Mouse (Mus musculus) T-helper 17 cell (primary cell): ENCODE results near the gene F2rl1.

Experiments
- in situ Hi-C, 2 experiments: fragments of 300-600 bp; cut with MboI, MseI; formaldehyde crosslinking; loops; 1 replicate in 1 of 2; 2 replicates in 1 of 2; pipeline ENCODE4 v1.15.1; 2025; ENCODE audit warnings: high pct_unique_total_duplicates in 2 of 2

F2rl1 gene

DNA sequence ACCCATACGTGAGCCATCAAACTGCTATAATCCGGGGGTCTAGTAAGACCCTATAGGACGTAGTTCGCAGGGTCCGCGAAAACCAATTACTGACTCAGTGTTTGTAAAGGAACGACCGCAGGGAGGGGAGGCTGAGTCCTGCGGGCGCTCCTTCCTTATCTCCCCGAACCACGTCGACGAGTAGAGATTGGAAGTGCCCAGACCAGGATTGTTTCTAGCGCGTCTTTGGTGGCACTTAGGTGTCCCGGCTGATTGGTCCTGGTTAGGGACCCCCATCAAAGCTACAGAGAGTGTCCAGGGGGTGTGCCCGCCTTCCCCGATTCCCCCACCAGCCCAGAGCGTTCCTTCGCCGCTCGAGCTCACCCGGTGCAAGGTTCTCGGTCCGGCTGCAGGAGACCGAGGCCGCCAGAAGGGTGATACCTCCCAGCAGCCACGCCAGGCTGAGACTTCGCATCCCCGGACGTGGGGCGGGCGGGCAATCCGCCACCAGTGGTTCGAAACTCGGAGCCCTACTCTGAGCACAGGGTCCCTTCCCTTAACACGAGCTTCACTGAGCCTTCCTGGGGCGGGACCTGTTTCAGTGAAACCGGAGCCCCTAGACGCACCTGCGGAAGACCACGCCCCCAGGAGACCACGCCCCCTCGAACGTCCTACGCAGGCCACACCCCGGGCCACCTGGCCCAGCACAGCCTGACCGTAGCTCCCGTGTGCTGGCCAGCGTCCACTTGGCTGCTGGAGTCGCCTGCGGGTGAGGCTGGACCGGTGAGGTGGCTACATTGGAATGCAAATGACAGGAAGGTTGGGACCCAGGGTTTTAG, at the start of gene F2rl1:
Gene F2rl1, minus strand, starts transcription at position 554 of the 818 bp plus-strand sequence.
- in situ Hi-C loops: no loop called here

GRCm38 (mm10) chr13:95570877-95571276, 45.9 kb upstream of the F2rl1 start:
- in situ Hi-C loops: loop anchor here in 1 of 2 experiments (5.0 to 25.0 kb wide), 2 partner anchors 101 to 391 kb away; no protein-coding TSS in a partner anchor

GRCm38 (mm10) chr13:95569326-95569725, 44.3 kb upstream of the F2rl1 start:
- in situ Hi-C loops: loop anchor here in 1 of 2 experiments (25.0 kb wide), 1 partner anchor 393 kb away; no protein-coding TSS in a partner anchor

DNA sequence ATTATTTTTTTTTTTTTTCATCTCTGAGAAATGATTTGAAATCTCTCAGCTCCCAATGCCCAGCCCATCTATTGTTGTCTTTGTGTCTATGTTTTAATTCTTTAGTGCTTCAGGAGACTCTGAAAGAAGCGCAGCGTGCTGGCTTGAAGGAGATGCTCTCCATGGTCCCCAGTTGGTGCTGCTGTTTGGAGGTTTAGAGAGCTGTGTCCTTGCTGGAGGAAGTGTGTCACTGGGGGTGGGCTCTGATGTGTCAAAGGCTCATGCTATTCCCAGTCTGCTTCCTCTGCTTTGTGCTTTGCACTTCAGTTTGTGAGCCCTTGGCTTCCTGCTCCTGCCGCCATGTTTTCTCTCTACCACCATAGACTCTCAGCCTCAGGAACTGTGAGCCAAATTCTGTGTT, 43.3 kb upstream of the F2rl1 start:
- in situ Hi-C loops: loop anchor here in 1 of 2 experiments (25.0 kb wide), 1 partner anchor 394 kb away; no protein-coding TSS in a partner anchor

DNA sequence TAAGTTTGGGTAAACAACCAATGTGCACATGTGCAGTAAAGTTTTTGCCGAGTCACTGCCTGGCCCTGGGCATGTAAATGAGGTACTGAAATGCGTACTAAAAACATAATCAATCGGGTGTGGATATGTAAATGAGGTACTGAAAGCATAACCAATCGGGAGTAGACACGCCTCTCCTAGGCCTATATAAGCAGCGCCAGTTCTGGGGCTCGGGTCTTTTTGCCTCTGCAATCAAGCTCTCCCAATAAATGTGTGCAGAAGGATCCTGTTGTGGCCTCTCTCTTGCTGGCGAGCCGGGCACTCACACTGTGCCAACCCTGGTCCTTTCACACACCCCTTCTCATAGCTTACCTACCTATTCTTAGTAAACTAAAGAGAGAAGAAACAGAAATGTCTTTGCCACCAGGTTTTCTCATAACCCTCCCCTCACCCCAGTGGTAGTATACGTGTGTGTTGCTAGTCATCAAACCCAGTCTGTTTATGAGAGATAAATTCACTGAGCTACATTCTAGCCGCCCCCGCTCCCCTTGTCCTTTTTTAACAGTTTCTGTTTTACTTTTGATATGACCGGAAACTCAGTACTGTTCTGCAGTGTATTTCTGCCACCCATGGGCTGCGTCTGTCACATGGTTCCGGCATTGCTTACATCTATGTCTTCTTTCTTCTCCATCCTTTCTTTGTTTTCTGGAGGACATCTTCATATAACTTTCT, 42.0 kb upstream of the F2rl1 start:
- in situ Hi-C loops: loop anchor here in 1 of 2 experiments (25.0 kb wide), 1 partner anchor 395 kb away; no protein-coding TSS in a partner anchor

DNA sequence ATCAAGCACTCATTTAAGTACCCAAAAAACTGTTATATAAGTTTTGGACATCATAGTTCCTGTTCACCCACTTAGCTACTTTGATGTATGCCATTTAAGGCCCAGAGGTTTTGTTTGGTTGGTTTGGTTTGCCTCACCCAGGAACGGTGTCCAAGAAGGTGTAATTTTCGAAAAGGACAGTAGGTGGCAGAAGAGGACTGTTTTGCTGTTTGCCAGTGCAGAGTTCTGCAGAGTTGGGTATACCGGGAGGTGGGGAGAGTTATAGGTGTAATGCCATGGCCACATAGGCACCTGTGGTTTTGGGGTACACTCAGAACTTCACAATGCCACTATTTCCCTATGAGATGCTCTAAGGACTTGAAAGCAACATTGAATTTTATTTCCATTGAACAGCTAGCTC, 38.7 kb upstream of the F2rl1 start:
- in situ Hi-C loops: loop anchor here (5.0 to 25.0 kb wide), 2 partner anchors 159 to 399 kb away; no protein-coding TSS in a partner anchor

GRCm38 (mm10) chr13:95563066-95563610, 38.1 kb upstream of the F2rl1 start:
- in situ Hi-C loops: loop anchor here (5.0 to 25.0 kb wide), 2 partner anchors 159 to 399 kb away; no protein-coding TSS in a partner anchor

DNA sequence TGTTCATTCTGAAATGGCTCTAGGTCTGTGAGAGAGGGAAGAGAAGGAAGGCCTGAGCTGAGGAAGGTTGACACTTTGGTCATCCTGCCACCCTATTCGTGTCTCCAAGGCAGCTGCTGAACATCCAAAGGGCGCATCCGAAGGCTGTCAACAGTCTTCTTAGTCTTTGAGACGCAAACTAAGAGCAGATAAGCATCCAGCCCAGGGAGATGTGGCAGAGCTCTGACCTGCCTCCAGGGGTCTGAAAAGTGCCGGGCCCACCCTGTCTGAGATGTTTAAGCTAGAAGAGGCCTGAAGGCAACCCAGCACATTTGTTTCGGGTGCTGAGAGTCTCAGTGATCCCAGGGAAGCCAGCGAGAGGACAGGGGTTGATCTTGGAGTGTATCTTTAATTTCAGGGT, 32.3 kb upstream of the F2rl1 start:
- in situ Hi-C loops: loop anchor here in 1 of 2 experiments (25.0 kb wide), 1 partner anchor 405 kb away; no protein-coding TSS in a partner anchor

GRCm38 (mm10) chr13:95553885-95554492, 29.0 kb upstream of the F2rl1 start:
- in situ Hi-C loops: loop anchor here in 1 of 2 experiments (25.0 kb wide), 1 partner anchor 408 kb away; no protein-coding TSS in a partner anchor

DNA sequence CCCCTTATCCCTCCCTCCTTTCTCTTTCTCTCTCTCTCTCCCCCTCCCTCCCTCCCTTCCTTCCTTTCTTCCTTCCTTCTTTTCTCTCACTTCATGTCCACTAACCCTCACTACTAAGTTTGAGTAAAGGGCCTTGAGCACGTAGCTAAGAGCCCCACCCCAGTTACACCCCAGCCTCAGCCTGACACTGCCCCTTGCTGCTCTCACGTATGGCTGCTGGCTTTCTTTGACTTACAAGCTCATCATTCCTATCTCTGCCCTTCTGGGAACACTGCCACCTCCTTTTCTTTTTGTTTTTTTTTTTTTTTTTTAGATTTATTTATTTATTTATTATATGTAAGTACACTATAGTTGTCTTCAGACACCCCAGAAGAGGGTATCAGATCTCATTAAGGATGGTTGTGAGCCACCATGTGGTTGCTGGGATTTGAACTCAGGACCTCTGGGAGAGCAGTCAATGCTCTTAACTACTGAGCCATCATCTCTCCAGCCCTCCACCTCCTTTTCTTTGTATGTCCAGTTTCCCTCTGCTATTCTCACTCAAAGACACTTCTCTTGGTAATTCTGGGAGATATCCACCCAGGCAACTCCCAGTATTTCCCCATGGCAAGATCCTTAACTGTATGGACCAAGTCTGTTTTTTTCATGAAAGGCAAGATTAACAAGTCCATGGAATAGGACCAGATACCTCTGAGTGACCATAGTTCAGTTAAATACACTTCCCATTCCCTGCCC, 25.8 kb upstream of the F2rl1 start:
- in situ Hi-C loops: loop anchor here in 1 of 2 experiments (25.0 kb wide), 1 partner anchor 411 kb away; no protein-coding TSS in a partner anchor

DNA sequence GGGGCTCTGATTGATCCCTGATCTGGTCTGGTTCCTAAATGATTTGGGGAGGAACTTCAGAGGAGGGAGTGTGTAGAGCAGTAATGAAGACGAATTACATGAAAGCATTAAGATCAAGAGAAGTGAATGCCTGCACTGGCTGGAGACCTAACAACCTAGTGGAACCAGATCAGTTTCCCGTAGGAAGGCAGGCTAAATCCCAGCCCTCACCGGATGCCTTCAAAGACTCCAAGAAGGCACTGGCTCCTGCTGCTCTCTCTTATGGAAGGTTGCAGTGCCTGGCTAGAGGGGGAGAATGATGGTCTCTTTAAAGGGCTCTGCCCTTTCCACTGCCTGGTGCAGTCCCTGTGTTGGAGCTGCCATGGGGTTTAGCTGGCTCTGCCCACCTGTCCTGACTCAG, 24.4 kb upstream of the F2rl1 start:
- in situ Hi-C loops: no loop called here

GRCm38 (mm10) chr13:95548856-95549255, 23.8 kb upstream of the F2rl1 start:
- in situ Hi-C loops: no loop called here

- in situ Hi-C loops: no loop called here
Measured at GRCm38 (mm10) chr13:95548291-95548789, 23.3 kb upstream of the F2rl1 start.

DNA sequence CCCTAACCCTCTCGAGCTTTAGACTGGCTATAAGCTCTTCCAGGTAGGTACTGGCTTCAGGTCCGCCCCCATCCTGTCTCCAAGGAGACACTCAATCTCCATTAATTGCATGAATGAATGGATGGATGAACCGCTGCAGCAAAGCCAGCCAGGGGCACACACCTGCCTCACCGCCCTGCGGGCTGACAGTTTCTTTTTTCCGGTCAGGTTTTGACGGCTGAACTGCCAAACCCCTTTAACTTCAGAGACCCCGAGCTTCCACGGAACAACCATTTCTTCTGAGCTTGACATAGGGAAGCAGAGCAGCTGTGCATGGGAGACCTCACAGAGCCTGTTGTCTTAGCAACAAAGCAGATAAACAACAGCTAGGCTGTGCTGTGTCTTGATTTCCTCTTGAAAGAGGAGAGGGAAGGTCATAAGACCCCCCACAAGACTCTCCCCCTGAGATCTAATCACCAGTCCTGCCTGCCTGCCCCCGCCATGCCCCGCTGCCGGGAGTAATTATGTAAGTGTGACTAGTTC, 22.1 kb upstream of the F2rl1 start:
- in situ Hi-C loops: no loop called here

GRCm38 (mm10) chr13:95546251-95546650, 21.2 kb upstream of the F2rl1 start:
- in situ Hi-C loops: no loop called here

DNA sequence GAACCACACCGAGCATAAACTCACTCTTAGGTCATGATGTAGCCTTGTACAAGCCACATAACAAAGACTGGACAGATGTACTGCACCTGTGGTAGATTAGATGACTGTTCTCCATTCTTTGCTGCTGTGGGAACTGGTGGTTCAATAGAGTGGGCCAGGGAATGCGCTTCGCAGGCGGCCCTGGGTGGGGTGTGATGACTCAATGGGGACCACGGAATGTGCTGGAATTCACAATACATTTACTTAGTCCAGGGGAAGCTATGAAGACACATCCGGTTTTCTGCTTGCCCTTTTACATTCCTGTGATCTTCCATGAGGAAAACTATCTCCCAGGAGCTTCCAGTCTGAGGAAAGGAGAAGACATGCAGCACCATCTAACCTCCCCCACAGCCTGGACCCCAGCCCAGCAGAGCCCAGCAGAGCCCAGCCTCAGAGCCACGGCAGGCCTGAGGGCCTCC, 20.7 kb upstream of the F2rl1 start:
- in situ Hi-C loops: no loop called here

DNA sequence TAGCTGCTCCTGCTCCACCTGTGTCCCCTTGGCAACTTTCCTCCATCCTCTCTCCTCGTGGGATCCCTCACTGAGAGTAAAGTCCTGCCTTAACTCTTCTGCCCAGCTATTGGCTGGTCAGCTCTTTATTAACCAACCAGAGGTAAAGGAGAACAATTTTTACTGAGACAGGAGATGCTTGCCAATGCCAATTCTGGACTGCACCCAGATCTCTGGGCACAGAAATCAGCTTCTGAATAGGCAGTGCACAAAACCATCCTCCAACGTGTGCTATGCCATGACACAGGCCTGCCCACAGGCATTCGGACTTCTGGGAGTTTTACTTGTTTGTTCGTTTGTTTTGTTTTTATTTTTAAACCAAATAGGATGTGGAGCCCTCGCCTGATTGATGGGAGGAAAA, 13.0 kb upstream of the F2rl1 start:
- in situ Hi-C loops: no loop called here

DNA sequence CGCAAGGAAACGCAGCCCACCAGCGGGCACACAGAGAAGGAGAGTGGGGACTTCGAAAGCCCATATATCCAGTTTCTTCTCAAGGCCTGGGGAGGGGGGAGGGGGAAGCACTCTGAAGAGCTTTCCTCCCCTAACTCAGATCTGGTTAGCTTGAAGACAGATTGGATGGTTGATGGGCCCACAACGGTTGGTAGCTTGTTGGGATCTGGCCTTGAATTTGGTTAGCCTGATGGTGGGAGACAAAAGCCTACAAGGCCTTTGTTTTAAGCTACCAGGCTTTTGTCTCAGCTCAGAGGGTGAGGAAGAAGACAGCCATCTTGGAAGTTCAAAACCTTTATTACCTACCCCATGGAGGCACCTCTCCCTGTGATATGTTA, 11.1 kb upstream of the F2rl1 start:
- in situ Hi-C loops: no loop called here

DNA sequence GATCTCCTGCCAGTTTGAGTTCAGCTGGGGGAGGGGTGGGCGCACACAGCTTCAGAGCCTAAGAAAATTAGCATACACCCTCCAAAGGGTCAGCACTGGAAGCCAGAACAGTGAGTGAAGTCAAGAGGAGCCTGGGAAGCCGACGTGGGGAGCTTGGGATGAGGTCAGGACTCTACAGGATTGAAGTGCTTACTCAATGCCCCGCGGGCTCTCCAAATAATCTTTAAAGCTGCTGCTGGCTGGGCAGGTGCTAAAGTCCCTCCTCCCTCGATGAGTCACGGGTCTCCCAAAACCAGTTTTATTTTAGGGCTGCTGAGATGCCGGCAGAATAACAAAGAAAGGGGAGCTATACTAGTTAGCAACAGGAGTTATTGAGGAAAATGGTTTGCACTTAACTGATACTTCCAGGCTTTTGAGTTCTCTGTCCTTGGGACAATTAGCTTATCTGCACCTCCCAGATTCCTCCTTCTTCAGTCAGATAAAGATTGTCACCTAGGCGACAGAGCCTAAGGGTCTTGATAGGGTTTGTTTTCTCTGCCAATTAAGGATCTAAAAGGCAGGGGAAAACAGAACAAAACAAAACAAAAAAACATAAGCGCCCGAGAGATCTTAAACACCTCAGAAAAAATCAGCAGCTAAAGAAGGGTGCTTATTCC, 10.6 kb upstream of the F2rl1 start:
- in situ Hi-C loops: no loop called here

DNA sequence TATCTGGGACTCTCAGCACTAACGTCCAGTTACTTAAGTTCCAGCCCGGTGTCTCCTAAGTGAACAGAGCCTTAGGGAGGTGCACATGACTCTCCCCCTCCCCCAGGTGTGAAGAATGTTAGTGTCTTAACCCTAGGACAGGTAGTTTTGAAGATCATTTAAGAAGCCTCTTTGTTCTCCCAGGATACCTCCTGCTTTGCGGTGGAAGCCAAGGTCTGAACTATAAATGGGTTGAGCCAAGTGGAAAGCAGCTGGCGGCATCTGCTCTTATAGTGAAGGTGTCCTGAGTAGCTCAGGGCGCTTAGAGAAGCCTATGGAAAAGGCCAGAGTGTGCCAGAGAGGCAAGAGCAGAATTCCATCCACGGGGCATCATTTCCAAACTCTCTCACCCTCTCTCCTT, 10.0 kb upstream of the F2rl1 start:
- in situ Hi-C loops: no loop called here
